Mouse (Mus musculus): ENCODE data around the gene Thap3.

- TF ChIP-seq TAL1 (IDR thresholded peaks at IDR 0.05; ENCODE audit: low read length) = no peak
- no peak for TF ChIP-seq GATA1 (IDR thresholded peaks at IDR 0.05; ENCODE audit: low read length)
Observed at GRCm38 (mm10) chr4:152020024-152020423, 31.2 kb upstream of the Thap3 start.

Measured in erythroblast, embryonic 14.5 days (primary cell).